Mouse (Mus musculus) heart, postnatal 0 days (tissue): ENCODE measurements at regions not wholly inside any gene's neighbourhood (a gene's known extent, or its start where the extent isn't known, plus 50 kb on each side); places are given as distances from the start of the nearest gene placed in this dataset.

ENCODE experiments used
- CTCF ChIP-seq: IDR thresholded peaks from 2 replicates; pipeline ENCODE4 v1.5.1; 2016; ENCODE audit warnings: antibody characterized with exemption, control low read depth, low read depth
- EP300 ChIP-seq: IDR thresholded peaks from 2 replicates; pipeline ENCODE4 v1.6.1; 2016; ENCODE audit warnings: antibody characterized with exemption, low read depth

DNA sequence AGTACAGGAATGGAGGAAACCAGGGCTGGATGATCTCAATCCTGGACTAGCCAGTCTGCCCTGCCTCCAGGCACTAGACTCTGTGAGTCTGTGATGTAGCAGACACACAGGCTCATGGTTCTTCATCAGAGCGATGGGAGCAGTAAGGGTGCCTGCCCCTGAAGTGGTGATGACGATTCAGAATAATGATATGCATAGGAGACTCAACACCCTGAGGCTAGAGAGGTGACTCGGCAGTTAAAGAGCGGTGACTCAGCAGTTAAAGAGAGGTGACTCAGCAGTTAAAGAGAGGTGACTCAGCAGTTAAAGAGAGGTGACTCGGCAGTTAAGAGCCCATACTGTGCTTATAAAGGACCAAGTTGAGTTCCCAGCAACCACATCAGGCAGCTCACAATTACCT lies 53.9 kb upstream of the Eps8l3 start:
- TF ChIP-seq EP300 (no peak), CTCF (no peak)
